Mouse (Mus musculus): ENCODE results near the gene Olfr1256.

The Olfr1256 gene

GRCm38 (mm10) chr2:89841455-89841854, at the start of gene Olfr1256:
TSS of gene Olfr1256 (minus strand) at chr2:89841555.
- no peak for DNase-seq (ENCODE audit: low spot score)

DNA sequence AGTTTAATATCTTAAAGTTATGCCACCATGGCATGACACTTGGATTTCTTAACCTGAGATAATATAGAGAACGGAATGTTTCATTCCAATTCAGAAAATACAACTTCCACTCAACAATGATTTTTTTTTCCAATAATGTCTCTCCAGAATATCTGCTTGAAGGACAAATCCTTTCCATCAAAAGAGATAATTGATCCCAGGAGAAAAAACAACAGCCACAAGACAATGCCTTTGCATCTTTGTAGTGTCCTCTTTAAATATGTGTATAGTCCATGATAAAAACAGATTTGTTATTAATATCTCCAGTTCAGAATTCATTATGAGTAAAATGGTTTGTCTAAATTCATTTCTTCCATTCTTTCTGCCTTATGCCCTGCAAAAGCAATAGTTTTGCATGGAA, 36.8 kb upstream of the Olfr1256 start, which contains the start of gene Olfr1257:
TSS of gene Olfr1257 (plus strand) at position 301 of the 400 bp plus-strand sequence.
- no peak for DNase-seq (ENCODE audit: low spot score)

DNA sequence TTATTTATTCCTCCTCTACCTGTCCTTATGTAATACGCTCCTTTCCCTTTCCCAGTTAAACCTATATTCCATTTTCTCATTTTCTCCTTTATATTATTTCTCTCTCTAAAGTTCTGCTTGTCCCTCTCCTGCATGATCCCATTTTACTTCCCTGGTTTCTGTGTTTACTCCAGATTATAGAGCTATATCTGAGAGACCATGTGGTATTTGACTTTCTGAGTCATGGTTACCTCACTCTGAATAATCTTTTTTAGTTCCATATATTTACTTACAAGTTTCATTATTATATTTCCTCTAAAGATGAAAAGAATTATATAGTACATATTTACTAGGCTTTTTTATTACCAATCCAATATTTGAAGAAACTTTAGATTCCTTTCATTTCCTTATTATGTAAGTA, 7.9 kb upstream of the Olfr1256 start:
- DNase-seq (ENCODE audit: low spot score), result no peak

GRCm38 (mm10) chr2:89848105-89848504, 6.8 kb upstream of the Olfr1256 start, which contains the start of gene Olfr48:
TSS of gene Olfr48 (minus strand) at chr2:89848205.
- no peak for DNase-seq (ENCODE audit: low spot score)

DNA sequence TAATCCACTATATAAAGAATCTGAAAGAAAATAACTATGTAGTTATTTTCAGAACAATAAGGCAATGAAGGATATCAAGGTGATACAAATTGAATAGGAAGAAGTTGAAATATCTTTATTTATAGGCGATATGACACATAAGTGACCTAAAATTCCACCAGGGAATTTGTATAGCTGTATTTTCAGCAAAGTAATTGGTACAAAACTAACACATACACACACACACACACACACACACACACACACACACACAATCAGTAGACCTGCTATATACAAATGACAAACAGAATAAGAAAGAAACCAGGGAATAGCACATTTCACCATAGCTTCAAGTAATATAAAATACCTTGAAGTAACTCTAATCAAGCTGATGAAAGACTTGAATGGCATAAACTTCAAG, 21.1 kb downstream of the Olfr1256 start:
- DNase-seq (ENCODE audit: low spot score), result no peak

DNA sequence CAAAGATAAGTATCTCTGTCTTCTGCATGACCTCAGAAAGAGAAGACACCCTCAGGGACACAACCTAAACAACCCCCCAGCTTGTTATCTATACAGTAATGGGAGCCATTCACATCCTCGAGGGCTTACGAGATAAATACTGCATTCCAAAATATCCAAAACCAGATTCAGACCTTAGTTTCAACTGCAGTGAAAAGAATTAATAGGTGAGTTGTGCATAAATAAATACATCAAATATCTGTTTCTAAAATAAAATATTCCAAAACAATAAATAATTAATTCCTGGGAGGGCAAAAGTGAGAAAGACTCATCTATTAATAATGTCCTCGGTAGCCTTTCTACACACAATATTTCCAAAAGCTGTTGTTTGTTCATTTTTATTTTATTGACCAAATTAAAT, 29.6 kb downstream of the Olfr1256 start, which contains the start of gene Olfr1255:
TSS of gene Olfr1255 (plus strand) at position 301 of the 400 bp plus-strand sequence.
- no peak for DNase-seq (ENCODE audit: low spot score)

- DNase-seq (ENCODE audit: low spot score), result no peak
Observed at GRCm38 (mm10) chr2:89810751-89811150, 30.6 kb downstream of the Olfr1256 start.

DNA sequence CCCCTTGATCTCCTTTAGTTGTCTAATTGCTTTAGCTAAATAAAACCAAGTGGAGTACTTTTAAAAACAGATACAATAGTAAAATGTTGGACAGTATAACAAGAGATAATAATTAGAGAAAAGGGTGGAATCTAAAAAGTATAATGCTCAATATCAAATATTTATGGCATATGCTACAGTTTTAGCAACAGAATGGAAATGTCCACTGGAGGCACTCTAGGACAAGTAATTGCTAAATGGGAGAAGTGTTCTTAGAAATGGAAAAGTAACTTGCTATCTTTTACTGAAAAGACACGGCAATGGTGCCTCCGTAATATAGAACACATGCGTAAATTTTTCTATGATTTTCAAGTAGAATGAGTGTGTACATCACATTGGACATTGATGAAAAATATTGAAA, 41.8 kb downstream of the Olfr1256 start:
- DNase-seq (ENCODE audit: low spot score), result no peak

GRCm38 (mm10) chr2:89793519-89793918, 47.8 kb downstream of the Olfr1256 start, which contains the start of gene Olfr1254:
TSS of gene Olfr1254 (minus strand) at chr2:89793619.
- DNase-seq (ENCODE audit: low spot score), result no peak
